Mouse (Mus musculus) heart, postnatal 4 days (tissue): ENCODE measurements around the gene Pigk. TPM values are rescaled to one million over a fixed set of nuclear protein-coding genes. Genes with fewer than 3 reads are reported as not detected.

Experiments used
- DNase-seq: peaks from one replicate; pipeline ENCODE4 v3.0.0; 2021
- total RNA-seq, 2 experiments: library from RNA; stranded (reverse); gene quantifications; 2 replicates each; pipeline ENCODE4 v1.2.3; 2021

Pigk gene
- total RNA-seq, 2 experiments from 2014 or later = 32.4 to 35.8 TPM

GRCm38 (mm10) chr3:153016355-153016754 lies 302.5 kb downstream of the Pigk start:
- no peak for DNase-seq

- DNase-seq = no peak
Measured at GRCm38 (mm10) chr3:153018051-153018450, 304.2 kb downstream of the Pigk start.

- DNase-seq = no peak
Measured at GRCm38 (mm10) chr3:153024016-153024415, 310.1 kb downstream of the Pigk start.

Other genes starting within 250 kb of the Pigk start
- gene Ak5, start 45.7 kb upstream of the Pigk start, total RNA-seq = under 1 TPM; 0.12 to 0.45 TPM